Mouse (Mus musculus) midbrain, postnatal 0 days (tissue): Measurements from ENCODE around the gene Olfr1276. TPM values are rescaled to one million over a fixed set of nuclear protein-coding genes. Genes with fewer than 3 reads are reported as not detected.

Source experiments
- ATAC-seq: fragments of 200-750 bp; cut with Nextera tagmentation; 2 replicates; pipeline ENCODE4 v1.8.0; 2017; ENCODE audit warnings: moderate number of reproducible peaks, mild to moderate bottlenecking, moderate TSS enrichment, moderate library complexity; ENCODE audit not compliant: low FRiP score
- DNase-seq: peaks from one replicate; pipeline ENCODE4 v3.0.0-alpha.2; 2015; ENCODE audit warnings: low spot score
- H3K27ac ChIP-seq: fragments of 300-500 bp; sonication (generic); 2 replicates; pipeline ENCODE4 v1.5.1; 2014; ENCODE audit warnings: low read depth, mild to moderate bottlenecking, low read length, mixed read lengths
- H3K27me3 ChIP-seq: fragments of 300-500 bp; sonication (generic); 2 replicates; pipeline ENCODE4 v1.6.1; 2014; ENCODE audit warnings: low read length, control low read depth, mixed read lengths; ENCODE audit not compliant: insufficient read depth
- H3K36me3 ChIP-seq: fragments of 300-500 bp; sonication (generic); 2 replicates; pipeline ENCODE4 v1.6.1; 2014; ENCODE audit warnings: low read length, control low read depth, mixed read lengths; ENCODE audit not compliant: insufficient read depth
- H3K4me1 ChIP-seq: fragments of 300-500 bp; sonication (generic); 2 replicates; pipeline ENCODE4 v1.6.1; 2014; ENCODE audit warnings: mild to moderate bottlenecking, control low read depth, antibody characterized with exemption, low read length, mixed read lengths; ENCODE audit not compliant: insufficient read depth
- H3K4me2 ChIP-seq: fragments of 300-500 bp; sonication (generic); 2 replicates; pipeline ENCODE4 v1.6.1; 2014; ENCODE audit warnings: low read depth, mild to moderate bottlenecking, low read length, mixed read lengths; ENCODE audit not compliant: poor library complexity, severe bottlenecking
- H3K4me3 ChIP-seq: fragments of 300-500 bp; sonication (generic); 2 replicates; pipeline ENCODE4 v1.5.1; 2014; ENCODE audit warnings: low read depth, mild to moderate bottlenecking, low read length, moderate library complexity
- H3K9ac ChIP-seq: fragments of 300-500 bp; sonication (generic); replicated peaks from 2 replicates; pipeline ENCODE4 v1.6.1; 2014; ENCODE audit warnings: mild to moderate bottlenecking, low read length, moderate library complexity, mixed read lengths; ENCODE audit not compliant: poor library complexity, severe bottlenecking
- H3K9me3 ChIP-seq: fragments of 300-500 bp; sonication (generic); 2 replicates; pipeline ENCODE4 v1.6.1; 2016; ENCODE audit warnings: low read length, control low read depth
- CTCF ChIP-seq: IDR thresholded peaks from 2 replicates; pipeline ENCODE4 v1.5.1; 2016; ENCODE audit warnings: antibody characterized with exemption, mild to moderate bottlenecking
- polyA plus RNA-seq: library from polyadenylated mRNA; unstranded; fragments of >200 nt; fragmentation: Nextera tagmentation; extraction: Ambion mirVana; gene quantifications from 2 replicates; pipeline ENCODE4 v1.2.1, GENCODE M21; 2015
- total RNA-seq: library from RNA; depleted of rRNA; stranded (reverse); fragments of >200 nt; gene quantifications from 2 replicates; pipeline ENCODE4 v1.2.3, GENCODE M21; 2014; rRNA removed

Olfr1276 gene
- total and polyA plus RNA-seq, 2 experiments from 2014 or later = not detected

DNA sequence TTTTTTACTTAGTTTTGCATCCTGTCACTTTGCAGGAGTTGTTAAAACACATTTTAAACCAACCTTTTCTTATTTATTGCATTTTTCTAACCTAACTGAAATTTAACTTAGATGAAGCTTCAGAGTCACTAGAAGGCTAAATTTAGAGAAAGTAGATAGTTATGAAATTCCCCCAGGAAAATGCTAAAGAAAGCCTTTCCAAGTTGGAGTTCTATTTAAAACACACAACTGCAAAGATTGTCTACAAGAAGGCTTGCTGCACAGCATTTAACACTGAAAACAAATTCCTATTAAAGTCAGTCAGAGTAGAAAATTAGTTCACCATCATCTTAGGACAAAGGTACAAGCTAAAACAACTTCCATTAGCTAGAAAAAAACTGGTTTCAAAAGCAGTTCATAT lies 46.1 kb downstream of the Olfr1276 start, which contains the start of gene Olfr1279:
Gene Olfr1279, plus strand, starts transcription at position 262 of the 400 bp plus-strand sequence.
- H3K36me3 ChIP-seq = no peaks in the 10 kb centered on the region
- no peaks in the 10 kb centered on the region for H3K4me1 ChIP-seq
- no peak for ATAC-seq
- H3K4me2 ChIP-seq = no peak within 1 kb of the TSS
- H3K27ac ChIP-seq = no peak within 1 kb of the TSS
- no peak within 1 kb of the TSS for H3K9ac ChIP-seq
- no peaks in the 10 kb centered on the region for H3K9me3 ChIP-seq
- no peak within 1 kb of the TSS for H3K4me3 ChIP-seq
- no peak for TF ChIP-seq CTCF
- H3K27me3 ChIP-seq = no peaks in the 10 kb centered on the region
- DNase-seq = no peak

Other genes with a start within 250 kb of the Olfr1276 start
- gene Gm13941, start 148.5 kb upstream of the Olfr1276 start, total RNA-seq = not detected in 2 replicates
- gene Gm13941, start 148.5 kb upstream of the Olfr1276 start, polyA plus RNA-seq = not detected in 2 replicates
- not detected in 2 replicates for gene Gm15130, start 101.6 kb upstream of the Olfr1276 start, total RNA-seq
- not detected in 2 replicates for gene Gm15130, start 101.6 kb upstream of the Olfr1276 start, polyA plus RNA-seq
- not detected in 2 replicates for gene 4930430A15Rik, start 24.9 kb upstream of the Olfr1276 start, total RNA-seq
- gene 4930430A15Rik, start 24.9 kb upstream of the Olfr1276 start, polyA plus RNA-seq = not detected in 2 replicates
- not detected in 2 replicates for gene Olfr1275, start 19.2 kb upstream of the Olfr1276 start, total RNA-seq
- gene Olfr1275, start 19.2 kb upstream of the Olfr1276 start, polyA plus RNA-seq = not detected in 2 replicates
- gene Olfr1277, start 19.6 kb downstream of the Olfr1276 start, total RNA-seq = not detected in 2 replicates
- gene Olfr1277, start 19.6 kb downstream of the Olfr1276 start, polyA plus RNA-seq = not detected in 2 replicates
- not detected in 2 replicates for gene Olfr1278, start 35.6 kb downstream of the Olfr1276 start, total RNA-seq
- gene Olfr1278, start 35.6 kb downstream of the Olfr1276 start, polyA plus RNA-seq = not detected in 2 replicates
- gene Olfr1279, start 46.1 kb downstream of the Olfr1276 start, total RNA-seq = not detected in 2 replicates
- gene Olfr1279, start 46.1 kb downstream of the Olfr1276 start, polyA plus RNA-seq = not detected in 2 replicates
- gene Olfr1280, start 59.5 kb downstream of the Olfr1276 start, total RNA-seq = not detected in 2 replicates
- not detected in 2 replicates for gene Olfr1280, start 59.5 kb downstream of the Olfr1276 start, polyA plus RNA-seq
- not detected in 2 replicates for gene Olfr1281, start 72.0 kb downstream of the Olfr1276 start, total RNA-seq
- not detected in 2 replicates for gene Olfr1281, start 72.0 kb downstream of the Olfr1276 start, polyA plus RNA-seq
- gene Olfr1282, start 81.6 kb downstream of the Olfr1276 start, total RNA-seq = not detected in 2 replicates
- gene Olfr1282, start 81.6 kb downstream of the Olfr1276 start, polyA plus RNA-seq = not detected in 2 replicates
- gene Olfr1283, start 112.3 kb downstream of the Olfr1276 start, total RNA-seq = not detected in 2 replicates
- gene Olfr1283, start 112.3 kb downstream of the Olfr1276 start, polyA plus RNA-seq = not detected in 2 replicates
- not detected in 2 replicates for gene Olfr1284, start 121.0 kb downstream of the Olfr1276 start, total RNA-seq
- gene Olfr1284, start 121.0 kb downstream of the Olfr1276 start, polyA plus RNA-seq = not detected in 2 replicates
- not detected in 2 replicates for gene Olfr1286, start 168.6 kb downstream of the Olfr1276 start, total RNA-seq
- gene Olfr1286, start 168.6 kb downstream of the Olfr1276 start, polyA plus RNA-seq = not detected in 2 replicates
- not detected in 2 replicates for gene Olfr1287, start 194.6 kb downstream of the Olfr1276 start, total RNA-seq
- not detected in 2 replicates for gene Olfr1287, start 194.6 kb downstream of the Olfr1276 start, polyA plus RNA-seq
- gene Olfr1288, start 219.6 kb downstream of the Olfr1276 start, total RNA-seq = not detected in 2 replicates
- gene Olfr1288, start 219.6 kb downstream of the Olfr1276 start, polyA plus RNA-seq = not detected in 2 replicates
- gene Olfr1289, start 226.3 kb downstream of the Olfr1276 start, total RNA-seq = not detected in 2 replicates
- gene Olfr1289, start 226.3 kb downstream of the Olfr1276 start, polyA plus RNA-seq = not detected in 2 replicates
- not detected in 2 replicates for gene Olfr1290, start 239.3 kb downstream of the Olfr1276 start, total RNA-seq
- not detected in 2 replicates for gene Olfr1290, start 239.3 kb downstream of the Olfr1276 start, polyA plus RNA-seq
- not detected in 2 replicates for gene Olfr1291-ps1, start 242.7 kb downstream of the Olfr1276 start, total RNA-seq
- gene Olfr1291-ps1, start 242.7 kb downstream of the Olfr1276 start, polyA plus RNA-seq = not detected in 2 replicates